Mouse (Mus musculus) neural tube, embryonic 14.5 days (tissue): ENCODE measurements around the gene Cdk5rap3. TPM values are rescaled to one million over a fixed set of nuclear protein-coding genes. Genes with fewer than 3 reads are reported as not detected.

Source experiments
- ATAC-seq: fragments of 200-750 bp; cut with Nextera tagmentation; 2 replicates; pipeline ENCODE4 v1.8.0; 2017; ENCODE audit warnings: low read depth, mild to moderate bottlenecking, moderate TSS enrichment, moderate library complexity
- H3K27ac ChIP-seq: fragments of 300-500 bp; sonication (generic); 2 replicates; pipeline ENCODE4 v1.5.1; 2014; ENCODE audit warnings: low read depth, mild to moderate bottlenecking, control low read depth, low read length, moderate library complexity, mixed read lengths
- H3K27me3 ChIP-seq: fragments of 300-500 bp; sonication (generic); 2 replicates; pipeline ENCODE4 v1.6.1; 2014; ENCODE audit warnings: low read length; ENCODE audit not compliant: control insufficient read depth, insufficient read depth
- H3K36me3 ChIP-seq: fragments of 300-500 bp; sonication (generic); 2 replicates; pipeline ENCODE4 v1.6.1; 2014; ENCODE audit warnings: low read length, mixed read lengths; ENCODE audit not compliant: control insufficient read depth, insufficient read depth
- H3K4me1 ChIP-seq: fragments of 300-500 bp; sonication (generic); 2 replicates; pipeline ENCODE4 v1.6.1; 2014; ENCODE audit warnings: low read length; ENCODE audit not compliant: control insufficient read depth, insufficient read depth
- H3K4me2 ChIP-seq: fragments of 300-500 bp; sonication (generic); 2 replicates; pipeline ENCODE4 v1.6.1; 2014; ENCODE audit warnings: mild to moderate bottlenecking, low read depth, low read length, control low read depth
- H3K4me3 ChIP-seq: fragments of 300-500 bp; sonication (generic); 2 replicates; pipeline ENCODE4 v1.5.1; 2014; ENCODE audit warnings: low read depth, low read length, control low read depth, mixed read lengths
- H3K9ac ChIP-seq: fragments of 300-500 bp; sonication (generic); replicated peaks from 2 replicates; pipeline ENCODE4 v1.6.1; 2014; ENCODE audit warnings: low read depth, mild to moderate bottlenecking, control low read depth, low read length, mixed read lengths
- H3K9me3 ChIP-seq: fragments of 300-500 bp; sonication (generic); 2 replicates; pipeline ENCODE4 v1.6.1; 2016; ENCODE audit warnings: low read length; ENCODE audit not compliant: control insufficient read depth
- WGBS: fragments of 180-500 bp; shearing (Covaris S2); extraction: QIAGEN DNeasy Blood & Tissue Kit; methylation state at CpG from one replicate; pipeline ENCODE4 v1.1.7; 2014; 5-methylcytosine and 5-hydroxymethylcytosine counted together
- polyA plus RNA-seq: library from polyadenylated mRNA; unstranded; fragments of >200 nt; fragmentation: Nextera tagmentation; extraction: Ambion mirVana; gene quantifications from 2 replicates; pipeline ENCODE4 v1.2.1, GENCODE M21; 2014

Cdk5rap3 gene
- polyA plus RNA-seq, 1 experiment from 2014 or later: 80.0 TPM

DNA sequence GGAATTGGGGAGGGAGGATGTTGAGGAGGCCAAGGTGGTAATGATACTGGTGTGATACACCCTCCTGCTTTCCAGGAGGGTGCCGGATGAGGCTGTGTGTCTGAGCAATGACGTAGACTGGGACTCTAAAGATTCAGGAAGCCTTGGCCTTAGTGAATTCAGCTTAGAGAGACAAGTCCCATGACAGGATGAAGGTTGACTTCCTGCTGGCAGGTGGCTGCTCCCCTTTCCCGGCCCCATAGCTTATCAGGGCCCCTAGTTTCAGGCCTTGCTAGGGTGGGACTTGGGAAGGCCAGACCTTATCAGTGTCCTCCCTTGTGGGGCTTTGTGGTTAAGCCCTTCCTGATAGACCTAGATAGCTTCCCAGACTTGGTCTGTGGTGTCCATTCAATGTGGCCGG lies 31.6 kb upstream of the Cdk5rap3 start:
- Histone ChIP-seq H3K9ac (no peak overlapping the region), H3K27ac (no peak overlapping the region), H3K4me3 (no peak overlapping the region), H3K27me3 (no peaks in the 10 kb centered on the region), H3K4me2 (no peak overlapping the region), H3K36me3 (peaks cover 11% of the 10 kb centered on the region), H3K4me1 (peaks cover 9% of the 10 kb centered on the region), H3K9me3 (no peaks in the 10 kb centered on the region)
- no peak for ATAC-seq
- 95% methylated on average over 4 of the region's 4 CpGs for WGBS

- H3K4me3 ChIP-seq: no peak overlapping the region
- no peaks in the 10 kb centered on the region for H3K36me3 ChIP-seq
- WGBS: 84% methylated on average over 9 of the region's 9 CpGs
- peaks cover 9% of the 10 kb centered on the region for H3K4me1 ChIP-seq
- H3K27me3 ChIP-seq: no peaks in the 10 kb centered on the region
- no peak overlapping the region for H3K9ac ChIP-seq
- no peak overlapping the region for H3K27ac ChIP-seq
- ATAC-seq: no peak
- no peak overlapping the region for H3K4me2 ChIP-seq
- no peaks in the 10 kb centered on the region for H3K9me3 ChIP-seq
Observed at GRCm38 (mm10) chr11:96946498-96946897, 30.2 kb upstream of the Cdk5rap3 start.

DNA sequence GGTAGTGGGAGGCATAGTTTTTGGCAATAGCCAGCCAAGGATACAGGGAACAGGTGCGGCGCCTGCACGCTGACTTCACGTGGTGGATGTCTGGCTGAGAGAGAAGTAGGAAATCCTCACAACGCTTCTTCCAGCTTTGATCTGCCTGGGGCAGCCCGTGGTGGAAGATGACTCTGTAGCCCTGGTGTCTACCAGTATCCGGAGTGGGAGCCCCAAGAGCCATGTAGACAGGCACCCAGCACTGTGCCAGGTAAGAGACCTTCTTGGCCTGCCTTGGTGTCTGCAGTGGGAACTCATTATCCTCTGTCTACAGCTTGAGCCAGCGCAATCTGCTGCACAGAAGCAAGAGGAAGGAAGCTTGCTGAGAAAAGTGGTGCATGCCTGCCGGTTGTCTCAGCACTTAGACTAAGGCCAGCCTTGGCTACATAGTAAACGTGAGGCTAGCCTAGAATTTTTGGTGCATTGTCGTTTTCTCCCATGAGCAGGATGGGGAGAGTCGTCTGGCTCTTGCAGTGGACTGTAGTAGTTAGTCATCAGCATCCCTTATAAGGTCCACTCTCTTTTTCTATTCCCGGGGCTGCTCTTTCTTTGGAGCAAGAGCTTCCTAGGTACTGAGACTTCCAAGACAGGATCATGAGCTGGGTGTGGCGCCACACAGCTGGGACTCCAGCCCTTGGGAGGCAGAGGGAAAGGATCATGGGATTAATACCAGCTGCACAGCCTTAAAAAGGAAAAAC lies 28.7 kb upstream of the Cdk5rap3 start:
- Histone ChIP-seq H3K4me2 (peak overlapping the region; percentile 73), H3K9me3 (no peaks in the 10 kb centered on the region), H3K27me3 (no peaks in the 10 kb centered on the region), H3K27ac (no peak overlapping the region), H3K36me3 (no peaks in the 10 kb centered on the region), H3K4me1 (peaks cover 9% of the 10 kb centered on the region), H3K4me3 (peak overlapping the region; percentile 45; the same call in 1 of the 2 replicates), H3K9ac (peak overlapping the region; percentile 50; the same call in 1 of the 2 replicates)
- no peak for ATAC-seq
- 90% methylated on average over 14 of the region's 14 CpGs for WGBS

DNA sequence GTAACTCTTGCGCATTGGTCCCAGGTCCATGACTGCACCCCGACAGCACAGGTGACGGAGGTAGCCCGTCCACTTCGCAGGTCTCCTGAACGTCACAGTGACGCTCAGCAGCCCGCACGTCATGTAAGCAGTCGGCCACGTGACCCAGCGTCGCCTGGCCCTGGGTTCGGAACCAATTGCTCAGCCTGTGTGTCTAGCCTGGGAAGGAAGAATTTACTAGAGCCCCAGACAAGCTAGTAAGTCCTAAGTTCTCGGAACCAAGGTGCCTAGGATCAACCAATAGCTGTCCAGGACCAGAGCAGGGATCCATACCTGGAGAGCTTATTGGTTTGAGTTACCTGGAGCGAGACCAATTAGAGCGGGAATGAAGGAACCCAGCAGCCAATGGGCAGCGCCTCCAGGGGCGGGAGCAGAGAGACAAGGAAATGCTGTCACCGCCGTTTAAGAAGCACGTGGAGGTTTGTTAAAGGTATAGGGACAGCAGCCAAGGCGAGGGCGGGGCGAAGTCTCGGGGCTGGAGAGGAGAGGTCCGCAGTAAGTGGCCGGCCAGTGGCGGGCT lies 27.5 kb upstream of the Cdk5rap3 start, which contains the start of gene Pnpo:
TSS of gene Pnpo (minus strand) at position 241 of the 559 bp plus-strand sequence.
- WGBS: 1% methylated on average over 29 of the region's 29 CpGs
- Histone ChIP-seq H3K9me3 (no peaks in the 10 kb centered on the region), H3K27ac (peak within 1 kb of the TSS; percentile 35), H3K4me1 (peaks cover 9% of the 10 kb centered on the region), H3K4me3 (peak within 1 kb of the TSS; percentile 45), H3K27me3 (no peaks in the 10 kb centered on the region), H3K9ac (peak within 1 kb of the TSS; percentile 50), H3K36me3 (no peaks in the 10 kb centered on the region), H3K4me2 (peak within 1 kb of the TSS; percentile 73)
- peak; percentile 99 for ATAC-seq

- 82% methylated on average over 6 of the region's 6 CpGs for WGBS
- Histone ChIP-seq H3K9ac (no peak overlapping the region), H3K9me3 (no peaks in the 10 kb centered on the region), H3K27me3 (no peaks in the 10 kb centered on the region), H3K4me2 (no peak overlapping the region), H3K27ac (no peak overlapping the region), H3K4me1 (peaks cover 9% of the 10 kb centered on the region), H3K4me3 (no peak overlapping the region), H3K36me3 (no peaks in the 10 kb centered on the region)
- no peak for ATAC-seq
Observed at GRCm38 (mm10) chr11:96941989-96942590, 25.8 kb upstream of the Cdk5rap3 start.

GRCm38 (mm10) chr11:96940578-96941465 lies 24.5 kb upstream of the Cdk5rap3 start:
- H3K9ac ChIP-seq: no peak overlapping the region
- H3K4me2 ChIP-seq: no peak overlapping the region
- H3K36me3 ChIP-seq: no peaks in the 10 kb centered on the region
- H3K27ac ChIP-seq: no peak overlapping the region
- no peak overlapping the region for H3K4me3 ChIP-seq
- no peak for ATAC-seq
- peaks cover 9% of the 10 kb centered on the region for H3K4me1 ChIP-seq
- no peaks in the 10 kb centered on the region for H3K9me3 ChIP-seq
- no peaks in the 10 kb centered on the region for H3K27me3 ChIP-seq
- WGBS: 81% methylated on average over 16 of the region's 16 CpGs

GRCm38 (mm10) chr11:96938426-96938800 lies 22.1 kb upstream of the Cdk5rap3 start:
- H3K27me3 ChIP-seq: no peaks in the 10 kb centered on the region
- H3K4me3 ChIP-seq: no peak overlapping the region
- no peak overlapping the region for H3K4me2 ChIP-seq
- H3K36me3 ChIP-seq: no peaks in the 10 kb centered on the region
- H3K27ac ChIP-seq: no peak overlapping the region
- no peaks in the 10 kb centered on the region for H3K4me1 ChIP-seq
- no peaks in the 10 kb centered on the region for H3K9me3 ChIP-seq
- no peak overlapping the region for H3K9ac ChIP-seq
- ATAC-seq: no peak
- 89% methylated on average over 6 of the region's 6 CpGs for WGBS

- Histone ChIP-seq H3K27ac (no peak overlapping the region), H3K9me3 (no peaks in the 10 kb centered on the region)
- 54% methylated on average over 10 of the region's 10 CpGs for WGBS
Observed at GRCm38 (mm10) chr11:96937549-96938425, 21.5 kb upstream of the Cdk5rap3 start.

More at GRCm38 (mm10) chr11:96937549-96938425, 21.5 kb upstream of the Cdk5rap3 start:
- Histone ChIP-seq H3K27me3 (no peaks in the 10 kb centered on the region), H3K4me2 (no peak overlapping the region), H3K36me3 (no peaks in the 10 kb centered on the region), H3K9ac (no peak overlapping the region), H3K4me3 (no peak overlapping the region), H3K4me1 (no peaks in the 10 kb centered on the region)
- no peak for ATAC-seq
